Mouse (Mus musculus): ENCODE results near the gene Dnajc9.

Gene Dnajc9

DNA sequence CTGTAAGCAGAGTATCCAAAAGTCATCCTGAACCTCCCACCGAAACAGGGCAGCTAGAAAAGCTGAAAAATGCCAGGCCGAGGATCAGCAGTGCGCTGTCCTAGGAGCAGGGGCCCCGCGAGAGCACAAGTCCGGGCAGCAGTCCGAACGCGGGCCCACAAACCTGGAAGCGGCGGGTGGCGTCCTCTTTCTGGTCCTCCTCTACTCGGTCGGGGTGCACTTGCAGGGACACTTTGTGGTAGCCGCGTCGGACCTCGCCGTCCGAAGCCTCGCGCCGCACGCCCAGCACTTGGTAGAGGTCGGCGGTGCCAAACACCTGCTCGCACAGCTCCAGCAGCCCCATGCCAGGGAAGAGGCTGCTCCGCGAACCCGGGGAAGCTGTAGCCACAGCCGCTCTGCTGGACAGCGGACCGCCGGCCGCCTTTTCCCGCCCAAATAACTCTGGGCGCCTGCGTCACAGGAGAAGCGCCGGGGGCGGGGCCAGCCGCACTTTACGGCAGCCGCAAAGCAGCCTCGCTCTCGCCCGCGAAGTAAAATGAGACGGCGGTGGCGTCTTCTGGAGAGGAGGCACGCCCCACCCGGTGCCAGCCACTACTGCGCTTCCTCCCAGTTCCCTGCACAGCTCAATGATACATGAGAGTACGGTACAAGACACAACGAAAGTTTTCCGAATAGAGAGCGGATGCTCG is at the start of gene Dnajc9:
Gene Dnajc9 (minus strand): TSS at position 470 of the 689 bp plus-strand sequence.
- peak; percentile 89 to 94 for DNase-seq (ENCODE audit: low spot score in 2 of 2)

DNA sequence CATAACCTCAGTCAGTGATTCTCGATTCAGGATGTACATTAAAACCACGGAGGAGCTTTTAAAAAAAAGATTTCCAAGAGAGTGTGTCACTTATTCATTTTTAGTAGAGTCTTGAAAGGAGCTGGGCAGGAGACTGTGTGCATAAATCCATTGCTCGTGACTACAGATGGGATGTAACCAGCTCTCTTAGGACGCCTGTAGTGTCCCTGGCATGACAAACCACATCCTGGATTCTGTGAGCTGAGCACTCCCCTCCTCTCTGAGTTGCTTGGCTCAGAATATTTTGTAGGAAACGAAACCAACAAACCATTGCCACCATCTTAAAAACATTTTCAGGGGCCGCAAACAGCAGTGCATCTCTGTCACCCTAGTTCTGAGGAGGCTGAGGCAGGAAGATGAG is 48.3 kb upstream of the Dnajc9 start:
- DNase-seq (ENCODE audit: low spot score in 2 of 2): no peak

GRCm38 (mm10) chr14:20432420-20432819 is 43.7 kb upstream of the Dnajc9 start:
- no peak for DNase-seq (ENCODE audit: low spot score in 2 of 2)

- DNase-seq (ENCODE audit: low spot score in 2 of 2): no peak
These were observed 43.0 kb upstream of the Dnajc9 start for GRCm38 (mm10) chr14:20431726-20432125.

GRCm38 (mm10) chr14:20429833-20430232 is 41.1 kb upstream of the Dnajc9 start:
- no peak for DNase-seq (ENCODE audit: low spot score in 2 of 2)

DNA sequence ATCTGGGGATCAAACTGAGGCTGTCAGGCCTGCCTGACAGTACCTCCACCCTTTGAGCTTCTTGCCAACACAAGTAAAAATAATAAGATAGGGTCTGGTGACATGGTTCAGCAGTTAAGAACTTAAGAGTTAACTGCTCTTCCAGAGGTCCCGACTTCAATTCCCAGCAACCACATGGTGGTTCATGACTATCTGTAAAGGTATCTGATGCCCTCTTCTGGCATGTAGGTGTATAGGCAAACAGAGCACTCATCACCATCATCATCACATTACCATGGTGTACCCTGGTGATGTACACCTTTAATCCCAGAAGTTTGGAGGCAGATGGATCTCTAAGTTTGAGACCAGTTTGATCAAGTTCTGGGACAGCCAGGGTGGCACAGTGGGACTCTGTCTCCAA is 39.9 kb upstream of the Dnajc9 start:
- no peak for DNase-seq (ENCODE audit: low spot score in 2 of 2)

DNA sequence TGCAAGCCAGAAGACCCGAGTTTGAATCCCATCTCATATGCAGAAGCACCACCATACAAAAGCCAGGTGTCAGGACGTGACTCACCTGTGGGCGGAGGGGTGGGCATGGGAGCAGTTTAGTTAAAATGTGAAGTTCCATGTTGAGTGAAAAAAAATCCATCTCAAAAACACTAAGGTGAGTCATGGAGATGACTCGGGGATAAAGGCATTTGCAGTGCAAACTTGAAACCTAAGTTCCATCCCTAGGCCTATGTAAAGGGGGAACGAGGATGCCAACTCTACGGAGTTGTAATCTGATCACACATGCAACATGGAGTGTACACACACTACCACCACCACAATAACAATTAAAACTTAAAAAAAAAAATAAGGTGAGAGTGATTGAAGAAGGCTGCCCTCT is 34.3 kb upstream of the Dnajc9 start:
- no peak for DNase-seq (ENCODE audit: low spot score in 2 of 2)

- no peak for DNase-seq (ENCODE audit: low spot score in 2 of 2)
These were observed 33.5 kb upstream of the Dnajc9 start for GRCm38 (mm10) chr14:20422257-20422656.

GRCm38 (mm10) chr14:20400071-20400470 is 11.4 kb upstream of the Dnajc9 start:
- DNase-seq (ENCODE audit: low spot score in 2 of 2): no peak

DNA sequence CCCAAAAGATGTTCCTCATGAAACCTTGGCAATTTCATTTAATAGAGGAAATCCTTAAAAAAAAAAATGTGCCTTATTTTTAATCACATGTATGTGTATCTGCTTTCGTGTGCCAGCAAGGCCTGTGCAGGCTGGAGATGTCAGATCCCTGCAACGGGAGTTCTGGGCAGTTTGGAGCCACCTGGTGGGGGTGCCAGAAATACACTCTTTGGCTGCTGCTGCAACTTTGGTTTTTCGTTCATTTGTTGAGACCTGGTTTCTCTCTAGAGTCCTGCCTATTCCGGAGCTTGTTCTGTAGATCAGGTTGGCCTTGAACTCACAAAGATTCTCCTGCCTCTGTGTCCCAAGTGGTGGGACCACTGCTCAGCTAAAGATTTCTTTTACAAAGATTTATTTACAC is 10.2 kb upstream of the Dnajc9 start:
- DNase-seq (ENCODE audit: low spot score in 2 of 2): no peak

- DNase-seq (ENCODE audit: low spot score in 2 of 2): no peak
These were observed 8.5 kb upstream of the Dnajc9 start for GRCm38 (mm10) chr14:20397220-20397619.

DNA sequence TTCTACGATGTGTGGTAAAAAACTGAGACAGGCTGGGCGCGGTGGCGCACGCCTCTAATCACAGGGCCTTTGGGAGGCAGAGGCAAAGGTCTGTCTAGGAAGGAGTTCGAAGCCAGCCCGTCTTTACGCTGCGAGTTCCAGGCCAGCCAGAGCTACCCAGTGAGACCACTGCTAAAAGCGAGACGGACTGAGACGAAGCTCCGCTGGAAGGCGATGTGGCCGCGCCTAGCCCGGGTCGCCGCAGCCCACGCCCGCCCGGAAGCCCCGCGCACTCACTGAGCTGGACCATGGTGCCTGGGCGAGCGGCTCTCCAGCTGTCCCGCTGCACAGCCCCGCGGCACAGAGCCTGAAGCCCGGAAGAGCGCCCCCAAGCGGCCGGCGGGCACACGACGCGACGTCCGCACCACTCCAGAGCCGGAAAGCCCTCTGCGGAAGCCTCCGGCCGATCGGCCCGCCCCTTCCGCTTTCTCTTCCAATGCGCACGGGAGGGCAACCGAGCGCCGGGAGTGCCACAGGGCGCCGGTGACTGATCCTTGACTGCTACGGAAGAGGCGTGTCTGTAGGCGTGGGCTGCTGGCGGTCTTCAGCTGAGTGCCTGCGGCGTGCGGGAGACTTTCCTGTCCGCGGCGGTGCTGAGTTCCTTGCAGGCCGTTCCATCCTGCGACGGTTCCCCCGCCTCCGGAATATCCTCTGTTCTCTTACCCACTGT is 4.6 kb upstream of the Dnajc9 start, which contains the start of gene Mrps16:
Gene Mrps16 (minus strand): TSS at position 430 of the 709 bp plus-strand sequence.
- DNase-seq (ENCODE audit: low spot score in 2 of 2): peak; percentile 89 to 90

DNA sequence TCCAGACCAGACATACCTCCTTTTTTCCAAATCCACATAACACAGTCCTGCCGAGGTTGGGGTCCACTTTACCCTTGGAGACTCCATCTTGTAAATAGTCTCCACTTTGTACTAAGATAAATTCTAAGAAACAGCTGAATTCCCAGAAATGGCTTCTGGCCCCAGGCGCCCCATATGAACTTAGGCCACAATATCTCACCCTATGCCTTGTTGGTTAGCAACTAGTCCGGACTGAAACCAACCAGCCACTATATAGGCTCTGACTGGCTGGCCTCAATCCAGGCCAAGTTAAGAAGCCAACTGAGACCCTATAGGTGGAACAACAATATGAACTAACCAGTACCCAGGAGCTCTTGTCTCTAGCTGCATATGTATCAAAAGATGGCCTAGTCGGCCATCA is 3.6 kb upstream of the Dnajc9 start:
- DNase-seq (ENCODE audit: low spot score in 2 of 2): no peak

DNA sequence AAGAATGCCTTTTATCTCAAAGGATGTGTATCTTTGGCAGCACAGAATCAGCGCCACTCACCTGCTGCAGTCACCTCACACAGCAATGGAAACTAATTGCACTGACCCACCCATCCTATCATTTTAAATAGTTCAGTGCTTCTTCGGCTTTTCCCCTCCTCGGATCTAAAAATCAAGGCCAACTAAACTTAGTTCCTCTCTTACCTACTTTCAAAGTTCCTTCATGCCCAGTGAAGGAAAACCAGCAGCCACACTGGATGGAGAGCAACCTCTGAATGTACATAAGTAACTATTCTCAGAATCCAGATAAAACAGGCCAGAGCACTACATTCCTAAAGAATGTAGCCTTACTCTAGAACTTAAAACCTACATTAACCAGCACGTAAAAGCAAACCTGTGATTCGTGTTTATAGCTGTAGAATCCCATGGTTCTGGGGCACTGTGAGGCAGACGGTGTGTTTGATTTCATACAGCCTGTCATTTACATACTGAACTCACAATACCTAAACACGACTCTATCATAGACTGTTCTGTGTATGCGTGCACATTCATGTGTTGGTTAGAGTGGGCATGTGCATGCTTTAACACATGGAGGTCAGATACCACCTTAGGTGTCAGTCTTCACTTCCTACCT is 853 bp upstream of the Dnajc9 start:
- no peak for DNase-seq (ENCODE audit: low spot score in 2 of 2)

- no peak for DNase-seq (ENCODE audit: low spot score in 2 of 2)
These were observed 8.8 kb downstream of the Dnajc9 start for GRCm38 (mm10) chr14:20379753-20380430.

DNA sequence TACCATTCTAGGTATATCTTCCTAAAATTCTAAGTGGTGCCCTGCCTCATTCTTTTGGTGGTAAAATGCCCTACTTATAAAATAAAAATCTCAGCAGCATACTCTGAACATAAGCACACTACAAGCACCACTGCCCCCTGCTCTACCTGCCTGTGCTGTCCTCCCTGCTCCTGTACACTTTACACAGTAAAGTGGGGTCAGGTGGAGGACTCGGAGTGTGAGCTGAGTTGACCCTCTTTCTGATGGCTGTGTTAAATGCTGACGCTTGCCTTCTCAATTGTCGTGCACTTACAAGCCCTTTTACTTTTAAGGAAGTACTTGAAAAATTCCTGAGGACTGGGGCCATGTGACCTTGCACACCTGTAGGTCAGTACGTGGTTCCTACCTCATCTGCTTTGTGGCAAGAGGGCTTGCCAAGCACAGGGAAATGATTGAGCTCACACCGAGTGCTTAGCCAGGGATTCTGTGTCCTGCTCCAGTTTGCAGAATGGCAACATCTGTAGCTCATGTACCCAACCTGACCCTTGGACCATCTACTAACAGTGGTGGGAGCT is 9.5 kb downstream of the Dnajc9 start:
- no peak for DNase-seq (ENCODE audit: low spot score in 2 of 2)

- DNase-seq (ENCODE audit: low spot score in 2 of 2): no peak
These were observed 10.2 kb downstream of the Dnajc9 start for GRCm38 (mm10) chr14:20378313-20379061.

- no peak for DNase-seq (ENCODE audit: low spot score in 2 of 2)
These were observed 11.6 kb downstream of the Dnajc9 start for GRCm38 (mm10) chr14:20377112-20377521.

DNA sequence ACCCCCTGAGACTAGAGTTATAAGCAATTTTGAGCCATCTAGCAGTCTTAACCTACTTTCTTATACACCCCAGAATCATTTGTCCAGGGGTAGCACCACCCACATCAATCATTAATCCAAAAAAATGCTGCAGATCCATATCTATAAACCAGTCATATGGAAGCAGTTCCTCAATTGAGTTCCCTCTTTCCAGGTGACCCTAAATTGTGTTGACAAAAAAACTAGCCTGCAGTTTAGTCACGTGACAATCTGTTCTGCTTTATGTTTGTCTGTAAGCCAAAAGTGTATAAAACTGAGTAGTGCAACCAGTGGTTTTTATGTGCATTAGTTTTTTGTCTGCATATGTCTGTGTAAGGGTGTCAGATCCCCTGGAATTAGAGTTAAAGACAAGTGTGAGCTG is 16.9 kb downstream of the Dnajc9 start:
- no peak for DNase-seq (ENCODE audit: low spot score in 2 of 2)

GRCm38 (mm10) chr14:20370798-20371197 is 17.9 kb downstream of the Dnajc9 start:
- no peak for DNase-seq (ENCODE audit: low spot score in 2 of 2)

- no peak for DNase-seq (ENCODE audit: low spot score in 2 of 2)
These were observed 20.4 kb downstream of the Dnajc9 start for GRCm38 (mm10) chr14:20368271-20368670.
